Mouse (Mus musculus) cortical plate, adult 2 months (tissue): Measurements from ENCODE around the gene Flvcr2.

Experiments used
- CTCF ChIP-seq: fragments of 200-500 bp; IDR thresholded peaks from 2 replicates; pipeline ENCODE4 v1.5.1; 2011; ENCODE audit warnings: mild to moderate bottlenecking, control low read depth, low read length; ENCODE audit not compliant: insufficient read depth; ENCODE audit errors: extremely low read depth
- POLR2A ChIP-seq: fragments of 200-500 bp; IDR thresholded peaks from 2 replicates; pipeline ENCODE4 v1.6.1; 2011; ENCODE audit warnings: mild to moderate bottlenecking, low read length, control low read depth; ENCODE audit not compliant: insufficient read depth; ENCODE audit errors: extremely low read depth

- TF ChIP-seq CTCF = no peak
- TF ChIP-seq POLR2A = no peak
Observed at GRCm38 (mm10) chr12:85702166-85703055, 43.9 kb upstream of the Flvcr2 start.
